Mouse (Mus musculus) kidney, embryonic 16.5 days (tissue): ENCODE results near the gene Serpine2. TPM values are rescaled to one million over a fixed set of nuclear protein-coding genes. Genes with fewer than 3 reads are reported as not detected.
A peak's percentile ranks its signal among the peaks of the same experiment; 100 is the strongest.

Experiments
- ATAC-seq: fragments of 200-750 bp; cut with Nextera tagmentation; 2 replicates; pipeline ENCODE4 v1.8.0; 2017; ENCODE audit warnings: moderate TSS enrichment; ENCODE audit not compliant: low FRiP score, low TSS enrichment
- H3K27ac ChIP-seq: fragments of 300-500 bp; sonication (generic); 2 replicates; pipeline ENCODE4 v1.5.1; 2014; ENCODE audit warnings: low read length
- H3K27me3 ChIP-seq: fragments of 300-500 bp; sonication (generic); 2 replicates; pipeline ENCODE4 v1.6.1; 2014; ENCODE audit warnings: low read length, control low read depth, mixed read lengths; ENCODE audit not compliant: insufficient read depth
- H3K36me3 ChIP-seq: fragments of 300-500 bp; sonication (generic); 2 replicates; pipeline ENCODE4 v1.6.1; 2014; ENCODE audit warnings: low read length, control low read depth, mixed read lengths; ENCODE audit not compliant: insufficient read depth
- H3K4me1 ChIP-seq: fragments of 300-500 bp; sonication (generic); 2 replicates; pipeline ENCODE4 v1.6.1; 2014; ENCODE audit warnings: low read length, control low read depth, mixed read lengths; ENCODE audit not compliant: insufficient read depth
- H3K4me2 ChIP-seq: fragments of 300-500 bp; sonication (generic); replicated peaks from 2 replicates; pipeline ENCODE4 v1.6.1; 2014; ENCODE audit warnings: low read depth, low read length
- H3K4me3 ChIP-seq: fragments of 300-500 bp; sonication (generic); 2 replicates; pipeline ENCODE4 v1.5.1; 2014; ENCODE audit warnings: mild to moderate bottlenecking, low read length
- H3K9ac ChIP-seq: fragments of 300-500 bp; sonication (generic); replicated peaks from 2 replicates; pipeline ENCODE4 v1.6.1; 2014; ENCODE audit warnings: low read length
- H3K9me3 ChIP-seq: fragments of 300-500 bp; sonication (generic); 2 replicates; pipeline ENCODE4 v1.6.1; 2016; ENCODE audit warnings: low read length, control low read depth
- WGBS: fragments of 180-500 bp; shearing (Covaris S2); extraction: QIAGEN DNeasy Blood & Tissue Kit; methylation state at CpG from one replicate; pipeline ENCODE4 v1.1.7; 2014; 5-methylcytosine and 5-hydroxymethylcytosine counted together
- polyA plus RNA-seq: library from polyadenylated mRNA; unstranded; fragments of >200 nt; fragmentation: Nextera tagmentation; extraction: Ambion mirVana; gene quantifications from 2 replicates; pipeline ENCODE4 v1.2.1, GENCODE M21; 2015

Serpine2 gene
- polyA plus RNA-seq: 156 and 176 TPM in 2 replicates

DNA sequence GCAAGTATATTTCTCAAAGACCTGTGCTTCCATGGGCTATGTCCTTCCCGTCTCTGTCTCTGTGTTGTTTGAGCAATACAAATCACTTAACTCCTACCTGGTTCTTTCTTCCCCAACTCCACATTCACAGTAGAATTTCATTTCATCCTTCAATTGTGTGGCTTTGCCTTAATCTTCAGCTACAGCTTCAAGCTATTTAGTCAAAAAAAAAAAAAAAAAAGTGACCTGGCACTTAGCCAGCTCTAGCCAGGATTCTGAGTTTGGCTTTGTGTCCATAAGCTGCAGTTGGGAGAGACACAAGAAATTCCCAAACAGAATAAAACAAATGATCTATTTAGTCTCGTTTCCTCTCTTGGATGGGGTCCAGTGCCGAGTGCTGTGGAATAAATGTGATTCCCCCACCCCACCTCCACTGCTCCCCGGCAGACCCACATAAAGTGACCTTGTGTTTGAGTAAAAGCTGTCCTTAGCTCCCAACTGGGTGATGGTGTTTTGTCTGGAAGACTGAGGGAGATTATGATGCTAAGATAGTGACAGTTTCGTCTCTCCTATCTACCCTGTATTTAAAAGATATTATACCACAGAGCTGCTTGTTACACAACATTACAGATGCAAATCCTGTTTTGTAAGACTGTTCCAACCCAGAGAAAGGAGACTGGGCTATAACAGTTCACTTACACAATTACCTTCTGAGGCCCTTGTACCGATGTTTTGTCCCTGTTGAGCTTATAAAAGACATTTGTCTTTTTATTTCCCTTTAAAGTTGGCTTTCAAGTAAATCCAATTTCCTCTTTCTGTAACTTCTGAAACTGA lies at the start of gene Serpine2:
Serpine2 (minus strand) TSS at position 51 of the 813 bp plus-strand sequence.
- H3K4me3 ChIP-seq: no peak within 1 kb of the TSS
- ATAC-seq: no peak
- H3K4me2 ChIP-seq: no peak within 1 kb of the TSS
- H3K4me1 ChIP-seq: peaks cover 32% of the 10 kb centered on the region
- H3K27me3 ChIP-seq: no peaks in the 10 kb centered on the region
- H3K27ac ChIP-seq: peak within 1 kb of the TSS; percentile 9; the same call in 1 of the 2 replicates
- 45% methylated on average over 6 of the region's 6 CpGs for WGBS
- no peaks in the 10 kb centered on the region for H3K9me3 ChIP-seq
- no peaks in the 10 kb centered on the region for H3K36me3 ChIP-seq
- H3K9ac ChIP-seq: no peak within 1 kb of the TSS

DNA sequence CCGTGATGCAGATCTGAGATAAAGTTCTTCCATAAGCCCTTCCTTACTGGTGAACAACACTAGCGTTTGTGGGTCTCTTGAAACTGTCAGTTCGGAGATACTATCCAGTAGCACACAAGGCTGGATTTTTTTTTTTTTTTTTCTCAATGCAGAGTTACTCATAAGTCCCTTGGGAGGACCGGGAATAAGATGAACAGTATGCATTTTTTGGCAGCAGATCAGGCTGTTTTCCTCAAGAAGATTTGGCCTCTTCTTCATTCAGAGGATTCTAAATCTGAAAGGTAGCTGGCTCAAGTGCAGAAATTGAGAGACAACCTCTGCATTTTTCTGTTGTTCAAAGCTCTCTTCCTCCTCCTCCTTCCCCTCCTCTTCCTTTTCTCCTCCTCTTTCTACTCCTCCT lies 46.8 kb upstream of the Serpine2 start:
- ATAC-seq: no peak
- 74% methylated on average over 4 of the region's 4 CpGs for WGBS
- no peak overlapping the region for H3K27ac ChIP-seq
- no peak overlapping the region for H3K4me2 ChIP-seq
- H3K27me3 ChIP-seq: no peaks in the 10 kb centered on the region
- H3K4me1 ChIP-seq: no peaks in the 10 kb centered on the region
- H3K4me3 ChIP-seq: no peak overlapping the region
- peaks cover 3% of the 10 kb centered on the region; the same call in 1 of the 2 replicates for H3K9me3 ChIP-seq
- no peaks in the 10 kb centered on the region for H3K36me3 ChIP-seq
- H3K9ac ChIP-seq: no peak overlapping the region

DNA sequence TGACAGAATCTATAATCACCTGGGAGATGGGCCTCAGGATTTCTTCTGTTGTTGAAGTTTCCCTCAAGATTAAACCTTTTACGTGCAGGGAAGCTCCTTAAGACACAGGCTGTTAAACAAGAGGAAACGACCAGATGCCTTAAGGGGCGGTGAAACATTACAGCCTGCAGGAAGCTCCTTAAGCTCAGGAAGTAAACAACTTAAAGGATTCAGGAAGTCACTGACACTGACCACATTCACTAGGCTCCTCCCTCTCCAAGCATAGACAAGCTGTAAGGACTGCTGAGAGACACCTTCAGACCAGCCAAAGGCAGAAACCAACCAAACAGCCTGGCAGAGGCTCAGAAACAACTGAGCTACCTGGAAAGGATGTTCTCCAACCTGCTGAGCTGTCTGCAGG lies 44.3 kb upstream of the Serpine2 start:
- no peaks in the 10 kb centered on the region for H3K9me3 ChIP-seq
- ATAC-seq: no peak
- H3K27ac ChIP-seq: no peak overlapping the region
- H3K36me3 ChIP-seq: no peaks in the 10 kb centered on the region
- no peak overlapping the region for H3K9ac ChIP-seq
- WGBS: 27% methylated on average over 3 of the region's 3 CpGs
- no peaks in the 10 kb centered on the region for H3K27me3 ChIP-seq
- H3K4me3 ChIP-seq: no peak overlapping the region
- H3K4me1 ChIP-seq: no peaks in the 10 kb centered on the region
- no peak overlapping the region for H3K4me2 ChIP-seq

DNA sequence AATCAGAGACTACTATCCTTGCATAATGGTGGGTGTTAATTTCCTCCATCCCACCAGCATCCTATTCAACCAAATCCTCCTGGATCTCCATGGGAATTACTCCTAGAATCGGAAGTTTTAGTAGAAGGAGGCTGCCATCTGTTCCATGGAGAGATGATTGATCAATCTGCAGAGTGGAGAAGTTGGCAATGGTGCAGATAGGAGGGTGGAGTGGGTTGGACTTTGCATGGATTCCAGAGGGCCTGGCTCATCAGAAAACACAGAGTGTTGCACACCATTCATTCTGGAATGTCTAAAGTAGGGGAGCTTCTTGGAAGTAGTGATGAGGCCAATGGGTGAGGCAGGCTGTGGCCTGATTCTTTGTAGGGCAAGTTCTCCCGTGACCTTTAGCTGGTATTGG lies 41.9 kb upstream of the Serpine2 start:
- no peak overlapping the region for H3K4me2 ChIP-seq
- whole genome bisulfite sequencing: 81% methylated on average over 2 of the region's 2 CpGs
- ATAC-seq: no peak

DNA sequence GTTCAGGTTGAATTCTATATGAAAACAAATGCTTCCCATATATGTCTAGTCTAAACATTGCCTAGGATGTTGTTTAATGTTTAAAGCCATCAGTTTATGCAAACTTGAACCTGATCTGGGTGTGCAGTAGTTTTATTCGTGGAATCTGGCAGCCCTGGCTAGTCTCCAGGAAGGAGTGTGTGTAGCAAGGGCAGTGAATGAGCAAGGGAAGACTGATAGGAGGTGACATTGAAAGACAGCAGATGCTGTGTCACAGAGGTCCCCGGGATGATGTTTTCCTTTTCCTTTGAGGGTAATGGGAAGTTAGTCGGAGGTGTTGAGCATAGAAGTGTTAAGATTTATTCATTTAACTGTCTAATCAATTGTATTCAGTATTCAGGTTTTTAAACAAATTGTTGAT lies 21.7 kb upstream of the Serpine2 start:
- H3K4me1 ChIP-seq: 0 out of 2 replicates have a peak, but pooled peaks cover 3% of the 10 kb centered on the region
- H3K4me3 ChIP-seq: no peak overlapping the region
- 52% methylated on average over 3 of the region's 3 CpGs for WGBS
- no peak overlapping the region for H3K27ac ChIP-seq
- no peak overlapping the region for H3K9ac ChIP-seq
- H3K36me3 ChIP-seq: no peaks in the 10 kb centered on the region
- no peak for ATAC-seq
- no peak overlapping the region for H3K4me2 ChIP-seq
- 0 out of 2 replicates have a peak, but pooled peaks cover 6% of the 10 kb centered on the region for H3K9me3 ChIP-seq
- no peaks in the 10 kb centered on the region for H3K27me3 ChIP-seq

More for the DNA sequence above, 41.9 kb upstream of the Serpine2 start:
- H3K36me3 ChIP-seq: no peaks in the 10 kb centered on the region
- no peaks in the 10 kb centered on the region for H3K9me3 ChIP-seq
- H3K4me1 ChIP-seq: no peaks in the 10 kb centered on the region
- no peaks in the 10 kb centered on the region for H3K27me3 ChIP-seq
- no peak overlapping the region for H3K4me3 ChIP-seq
- H3K9ac ChIP-seq: no peak overlapping the region
- H3K27ac ChIP-seq: no peak overlapping the region

DNA sequence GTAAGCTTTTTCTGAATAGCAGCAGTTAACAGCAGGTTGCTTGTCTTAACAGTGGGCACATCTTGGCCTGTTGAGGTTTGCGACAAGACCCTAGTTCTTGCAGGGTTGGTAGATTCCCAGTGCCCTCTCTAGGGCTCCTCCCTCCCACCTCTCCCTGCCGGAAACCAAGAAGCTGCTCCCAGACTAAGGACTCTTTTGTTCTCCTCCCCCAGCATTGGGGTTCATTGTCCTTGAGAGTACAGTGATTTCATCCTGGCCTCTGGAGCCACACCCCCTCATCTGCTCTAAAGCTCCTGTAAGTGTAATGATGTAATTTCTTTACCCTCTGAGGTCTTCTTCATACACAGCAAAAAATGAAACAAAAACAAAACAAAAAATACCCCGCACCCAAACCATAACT lies 13.8 kb upstream of the Serpine2 start:
- H3K4me1 ChIP-seq: no peaks in the 10 kb centered on the region
- H3K36me3 ChIP-seq: no peaks in the 10 kb centered on the region
- no peak overlapping the region for H3K9ac ChIP-seq
- WGBS: 56% methylated on average over 3 of the region's 3 CpGs
- H3K9me3 ChIP-seq: no peaks in the 10 kb centered on the region
- H3K27ac ChIP-seq: no peak overlapping the region
- H3K27me3 ChIP-seq: no peaks in the 10 kb centered on the region
- peak; percentile 9; the same call in 1 of the 2 replicates for ATAC-seq
- no peak overlapping the region for H3K4me2 ChIP-seq
- H3K4me3 ChIP-seq: no peak overlapping the region

DNA sequence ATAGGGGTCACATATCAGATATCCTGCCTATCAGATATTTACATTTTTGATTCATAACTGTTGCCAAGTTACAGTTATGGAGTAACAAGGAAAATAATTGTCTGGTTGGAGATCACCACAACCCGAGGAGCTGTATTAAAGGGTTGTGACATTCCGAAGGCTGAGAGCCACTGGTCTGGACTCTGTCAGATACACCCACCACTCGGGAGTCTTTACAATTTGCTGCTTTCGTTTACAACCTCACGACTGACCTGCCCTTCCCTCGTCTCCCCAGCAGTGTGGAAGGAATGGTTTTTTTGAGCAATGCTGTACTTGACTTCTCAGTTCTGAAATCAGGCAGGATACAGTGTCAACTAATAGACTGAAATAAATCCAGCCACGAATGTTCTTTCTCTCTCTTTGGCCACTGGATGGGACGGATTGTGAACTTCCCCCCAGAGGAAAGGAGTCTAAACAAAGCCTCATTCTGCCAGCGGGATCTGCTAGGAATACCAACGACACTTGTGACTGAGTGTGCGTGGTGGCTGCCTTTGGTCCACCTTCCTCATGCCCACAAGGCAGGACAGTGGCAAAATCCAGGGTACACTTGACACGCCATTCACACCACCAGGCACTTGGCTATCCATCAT lies 455 bp downstream of the Serpine2 start:
- no peaks in the 10 kb centered on the region for H3K36me3 ChIP-seq
- H3K27ac ChIP-seq: peak overlapping the region; percentile 9; the same call in 1 of the 2 replicates
- H3K4me3 ChIP-seq: no peak overlapping the region
- 40% methylated on average over 12 of the region's 12 CpGs for WGBS
- no peak for ATAC-seq
- H3K4me1 ChIP-seq: peaks cover 36% of the 10 kb centered on the region
- H3K27me3 ChIP-seq: no peaks in the 10 kb centered on the region
- H3K9ac ChIP-seq: no peak overlapping the region
- H3K4me2 ChIP-seq: no peak overlapping the region
- no peaks in the 10 kb centered on the region for H3K9me3 ChIP-seq

GRCm38 (mm10) chr1:79859975-79860374 lies 1.0 kb downstream of the Serpine2 start:
- H3K4me2 ChIP-seq: no peak overlapping the region

GRCm38 (mm10) chr1:79859026-79859425 lies 2.0 kb downstream of the Serpine2 start:
- H3K27ac ChIP-seq: no peak overlapping the region
- 19% methylated on average over 4 of the region's 4 CpGs for WGBS
- ATAC-seq: peak; percentile 28; the same call in 1 of the 2 replicates

More at GRCm38 (mm10) chr1:79859975-79860374, 1.0 kb downstream of the Serpine2 start:
- Histone ChIP-seq H3K4me3 (no peak overlapping the region), H3K9me3 (no peaks in the 10 kb centered on the region), H3K9ac (no peak overlapping the region), H3K36me3 (no peaks in the 10 kb centered on the region), H3K4me1 (peaks cover 36% of the 10 kb centered on the region), H3K27me3 (no peaks in the 10 kb centered on the region), H3K27ac (no peak overlapping the region)
- 74% methylated on average over 5 of the region's 5 CpGs for WGBS
- ATAC-seq: no peak

More at GRCm38 (mm10) chr1:79859026-79859425, 2.0 kb downstream of the Serpine2 start:
- Histone ChIP-seq H3K4me3 (peak overlapping the region; percentile 82), H3K9me3 (no peaks in the 10 kb centered on the region), H3K36me3 (no peaks in the 10 kb centered on the region), H3K27me3 (no peaks in the 10 kb centered on the region), H3K4me2 (peak overlapping the region; percentile 89), H3K9ac (peak overlapping the region; percentile 80), H3K4me1 (peaks cover 36% of the 10 kb centered on the region)
